Mouse (Mus musculus) forebrain, postnatal 0 days (tissue): ENCODE measurements around the gene Lcn11. TPM values are rescaled to one million over a fixed set of nuclear protein-coding genes. Genes with fewer than 3 reads are reported as not detected.

Source experiments
- ATAC-seq: fragments of 200-750 bp; cut with Nextera tagmentation; 2 replicates; pipeline ENCODE4 v1.8.0; 2017; ENCODE audit warnings: mild to moderate bottlenecking, moderate library complexity
- DNase-seq: peaks from one replicate; pipeline ENCODE4 v3.0.0-alpha.2; 2015
- H3K27ac ChIP-seq: fragments of 300-500 bp; sonication (generic); 2 replicates; pipeline ENCODE4 v1.5.1; 2014; ENCODE audit warnings: low read depth, mild to moderate bottlenecking, antibody characterized with exemption, low read length, moderate library complexity, mixed read lengths
- H3K27me3 ChIP-seq: fragments of 300-500 bp; sonication (generic); 2 replicates; pipeline ENCODE4 v1.6.1; 2014; ENCODE audit warnings: mild to moderate bottlenecking, low read length, mixed read lengths; ENCODE audit not compliant: insufficient read depth
- H3K36me3 ChIP-seq: fragments of 300-500 bp; sonication (generic); 2 replicates; pipeline ENCODE4 v1.6.1; 2014; ENCODE audit warnings: mild to moderate bottlenecking, moderate library complexity; ENCODE audit not compliant: insufficient read depth
- H3K4me1 ChIP-seq: fragments of 300-500 bp; sonication (generic); 2 replicates; pipeline ENCODE4 v1.6.1; 2014; ENCODE audit warnings: antibody characterized with exemption; ENCODE audit not compliant: insufficient read depth
- H3K4me2 ChIP-seq: fragments of 300-500 bp; sonication (generic); 2 replicates; pipeline ENCODE4 v1.6.1; 2014; ENCODE audit warnings: low read depth, mild to moderate bottlenecking, moderate library complexity
- H3K4me3 ChIP-seq: fragments of 300-500 bp; sonication (generic); 2 replicates; pipeline ENCODE4 v1.5.1; 2014; ENCODE audit warnings: low read depth, low read length, mixed read lengths
- H3K9ac ChIP-seq: fragments of 300-500 bp; sonication (generic); 2 replicates; pipeline ENCODE4 v1.6.1; 2014; ENCODE audit warnings: mild to moderate bottlenecking
- H3K9me3 ChIP-seq: fragments of 300-500 bp; sonication (generic); 2 replicates; pipeline ENCODE4 v1.6.1; 2016; ENCODE audit warnings: low read length
- CTCF ChIP-seq: sonication (generic); IDR thresholded peaks from 2 replicates; pipeline ENCODE4 v1.5.1; 2016; ENCODE audit warnings: antibody characterized with exemption, control low read depth, low read depth
- WGBS: fragments of 180-500 bp; shearing (Covaris S2); extraction: QIAGEN DNeasy Blood & Tissue Kit; methylation state at CpG from one replicate; pipeline ENCODE4 v1.1.7; 2014; 5-methylcytosine and 5-hydroxymethylcytosine counted together
- polyA plus RNA-seq: library from polyadenylated mRNA; unstranded; fragments of >200 nt; fragmentation: Nextera tagmentation; extraction: Ambion mirVana; gene quantifications from 2 replicates; pipeline ENCODE4 v1.2.1, GENCODE M21; 2015
- total RNA-seq: library from RNA; depleted of rRNA; stranded (reverse); fragments of >200 nt; gene quantifications from 2 replicates; pipeline ENCODE4 v1.2.3, GENCODE M21; 2014; rRNA removed

Gene Lcn11
- total and polyA plus RNA-seq, 2 experiments from 2014 or later, result not detected

GRCm38 (mm10) chr2:25822806-25823205, 46.0 kb downstream of the Lcn11 start, which contains the start of gene Lcn9:
Gene Lcn9 (plus strand): TSS chr2:25823153.
- no peaks in the 10 kb centered on the region for H3K36me3 ChIP-seq
- no peaks in the 10 kb centered on the region for H3K9me3 ChIP-seq
- no peak within 1 kb of the TSS for H3K27ac ChIP-seq
- no peak within 1 kb of the TSS for H3K9ac ChIP-seq
- no peak within 1 kb of the TSS for H3K4me3 ChIP-seq
- H3K4me2 ChIP-seq, result no peak within 1 kb of the TSS
- H3K27me3 ChIP-seq, result no peaks in the 10 kb centered on the region
- WGBS, result 66% methylated on average over 1 of the region's 1 CpGs
- TF ChIP-seq CTCF, result no peak
- ATAC-seq (no peak), DNase-seq (no peak)
- H3K4me1 ChIP-seq, result no peaks in the 10 kb centered on the region

- TF ChIP-seq CTCF, result no peak
These were observed 47.9 kb downstream of the Lcn11 start for GRCm38 (mm10) chr2:25824751-25825150.

GRCm38 (mm10) chr2:25828344-25828947, 51.6 kb downstream of the Lcn11 start:
- Histone ChIP-seq H3K4me1 (no peaks in the 10 kb centered on the region), H3K27ac (no peak overlapping the region), H3K27me3 (no peaks in the 10 kb centered on the region), H3K4me2 (no peak overlapping the region), H3K9ac (no peak overlapping the region), H3K36me3 (no peaks in the 10 kb centered on the region), H3K9me3 (no peaks in the 10 kb centered on the region), H3K4me3 (no peak overlapping the region)
- WGBS, result 78% methylated on average over 8 of the region's 8 CpGs
- ATAC-seq (no peak), DNase-seq (no peak)
- no peak for TF ChIP-seq CTCF

More at GRCm38 (mm10) chr2:25824751-25825150, 47.9 kb downstream of the Lcn11 start:
- no peak for ATAC-seq
- 89% methylated on average over 3 of the region's 3 CpGs for WGBS
- DNase-seq, result no peak
- no peak overlapping the region for H3K4me2 ChIP-seq
- no peak overlapping the region for H3K27ac ChIP-seq
- H3K9me3 ChIP-seq, result no peaks in the 10 kb centered on the region
- H3K27me3 ChIP-seq, result no peaks in the 10 kb centered on the region
- H3K4me3 ChIP-seq, result no peak overlapping the region
- no peaks in the 10 kb centered on the region for H3K36me3 ChIP-seq
- no peaks in the 10 kb centered on the region for H3K4me1 ChIP-seq
- no peak overlapping the region for H3K9ac ChIP-seq

Other genes with a start within 250 kb of the Lcn11 start
- 8.0 and 9.6 TPM in 2 replicates for gene Traf2, start 230.1 kb upstream of the Lcn11 start, total RNA-seq
- 7.8 and 9.2 TPM in 2 replicates for gene Traf2, start 230.1 kb upstream of the Lcn11 start, polyA plus RNA-seq
- 151 and 174 TPM in 2 replicates for gene Edf1, start 219.2 kb upstream of the Lcn11 start, total RNA-seq
- gene Edf1, start 219.2 kb upstream of the Lcn11 start, polyA plus RNA-seq, result 368 and 392 TPM in 2 replicates
- 1.0 and 9.0 TPM in 2 replicates for gene Mamdc4, start 202.2 kb upstream of the Lcn11 start, total RNA-seq
- gene Mamdc4, start 202.2 kb upstream of the Lcn11 start, polyA plus RNA-seq, result 0.21 and 0.26 TPM in 2 replicates
- 33.7 and 43.2 TPM in 2 replicates for gene Phpt1, start 201.8 kb upstream of the Lcn11 start, total RNA-seq
- 171 and 185 TPM in 2 replicates for gene Phpt1, start 201.8 kb upstream of the Lcn11 start, polyA plus RNA-seq
- gene Ajm1, start 195.3 kb upstream of the Lcn11 start, total RNA-seq, result 13.5 and 16.0 TPM in 2 replicates
- 11.3 and 13.7 TPM in 2 replicates for gene Ajm1, start 195.3 kb upstream of the Lcn11 start, polyA plus RNA-seq
- gene Rabl6, start 168.5 kb upstream of the Lcn11 start, total RNA-seq, result 68.2 and 79.3 TPM in 2 replicates
- gene Rabl6, start 168.5 kb upstream of the Lcn11 start, polyA plus RNA-seq, result 51.8 and 54.9 TPM in 2 replicates
- gene Ccdc183, start 159.3 kb upstream of the Lcn11 start, total RNA-seq, result not detected in 2 replicates
- 0.36 TPM in 2 replicates for gene Ccdc183, start 159.3 kb upstream of the Lcn11 start, polyA plus RNA-seq
- gene Tmem141, start 155.0 kb upstream of the Lcn11 start, total RNA-seq, result 39.4 and 49.5 TPM in 2 replicates
- gene Tmem141, start 155.0 kb upstream of the Lcn11 start, polyA plus RNA-seq, result 41.9 and 42.7 TPM in 2 replicates
- gene Fcna, start 149.0 kb upstream of the Lcn11 start, total RNA-seq, result 3.3 and 4.7 TPM in 2 replicates
- gene Fcna, start 149.0 kb upstream of the Lcn11 start, polyA plus RNA-seq, result 5.2 and 6.7 TPM in 2 replicates
- gene Lcn8, start 123.9 kb upstream of the Lcn11 start, total RNA-seq, result not detected in 2 replicates
- not detected in 2 replicates for gene Lcn8, start 123.9 kb upstream of the Lcn11 start, polyA plus RNA-seq
- not detected in 2 replicates for gene Lcn5, start 119.1 kb upstream of the Lcn11 start, total RNA-seq
- not detected in 2 replicates for gene Lcn5, start 119.1 kb upstream of the Lcn11 start, polyA plus RNA-seq
- gene Lcn6, start 100.2 kb upstream of the Lcn11 start, total RNA-seq, result not detected in 2 replicates
- not detected in 2 replicates for gene Lcn6, start 100.2 kb upstream of the Lcn11 start, polyA plus RNA-seq
- not detected in 2 replicates for gene Lcn10, start 94.3 kb upstream of the Lcn11 start, total RNA-seq
- not detected in 2 replicates for gene Lcn10, start 94.3 kb upstream of the Lcn11 start, polyA plus RNA-seq
- gene Obp2a, start 77.0 kb upstream of the Lcn11 start, total RNA-seq, result not detected in 2 replicates
- not detected in 2 replicates for gene Obp2a, start 77.0 kb upstream of the Lcn11 start, polyA plus RNA-seq
- 43.4 and 50.5 TPM in 2 replicates for gene Bmyc, start 70.3 kb upstream of the Lcn11 start, total RNA-seq
- gene Bmyc, start 70.3 kb upstream of the Lcn11 start, polyA plus RNA-seq, result 194 and 195 TPM in 2 replicates
- not detected in 2 replicates for gene Obp2b, start 40.0 kb upstream of the Lcn11 start, total RNA-seq
- not detected in 2 replicates for gene Obp2b, start 40.0 kb upstream of the Lcn11 start, polyA plus RNA-seq
- gene Lcn3, start 11.4 kb upstream of the Lcn11 start, total RNA-seq, result not detected in 2 replicates
- gene Lcn3, start 11.4 kb upstream of the Lcn11 start, polyA plus RNA-seq, result not detected in 2 replicates
- gene Gm13539, start 5.2 kb downstream of the Lcn11 start, total RNA-seq, result not detected in 2 replicates
- not detected in 2 replicates for gene Gm13539, start 5.2 kb downstream of the Lcn11 start, polyA plus RNA-seq
- not detected in 2 replicates for gene Glt6d1, start 38.8 kb downstream of the Lcn11 start, total RNA-seq
- not detected in 2 replicates for gene Glt6d1, start 38.8 kb downstream of the Lcn11 start, polyA plus RNA-seq
- not detected in 2 replicates for gene Lcn9, start 46.1 kb downstream of the Lcn11 start, total RNA-seq
- gene Lcn9, start 46.1 kb downstream of the Lcn11 start, polyA plus RNA-seq, result not detected in 2 replicates
- not detected in 2 replicates for gene Sohlh1, start 70.2 kb downstream of the Lcn11 start, total RNA-seq
- not detected in 2 replicates for gene Sohlh1, start 70.2 kb downstream of the Lcn11 start, polyA plus RNA-seq
- 27.1 and 35.6 TPM in 2 replicates for gene Kcnt1, start 86.7 kb downstream of the Lcn11 start, total RNA-seq
- 8.1 and 11.2 TPM in 2 replicates for gene Kcnt1, start 86.7 kb downstream of the Lcn11 start, polyA plus RNA-seq
- 132 and 140 TPM in 2 replicates for gene Camsap1, start 206.3 kb downstream of the Lcn11 start, total RNA-seq
- 50.4 and 60.0 TPM in 2 replicates for gene Camsap1, start 206.3 kb downstream of the Lcn11 start, polyA plus RNA-seq
- gene Ubac1, start 244.7 kb downstream of the Lcn11 start, total RNA-seq, result 121 and 126 TPM in 2 replicates
- 139 and 150 TPM in 2 replicates for gene Ubac1, start 244.7 kb downstream of the Lcn11 start, polyA plus RNA-seq